Mouse (Mus musculus) olfactory bulb, adult 2 months (tissue): Measurements from ENCODE around the gene Pla1a. TPM values are rescaled to one million over a fixed set of nuclear protein-coding genes. Genes with fewer than 3 reads are reported as not detected.
"Not testable (repeated sequence)": the region's sequence is repeated elsewhere in the genome, so short reads cannot be mapped to it uniquely, and the experiment has no call there.

Source experiments
- H3K27ac ChIP-seq: fragments of 200-500 bp; 2 replicates; pipeline ENCODE4 v1.5.1; 2012; ENCODE audit warnings: low read depth, low read length; ENCODE audit not compliant: insufficient read depth
- H3K4me1 ChIP-seq: fragments of 200-500 bp; 2 replicates; pipeline ENCODE4 v1.6.1; 2012; ENCODE audit warnings: low read length; ENCODE audit not compliant: control insufficient read depth, insufficient read depth
- H3K4me3 ChIP-seq: fragments of 200-500 bp; 2 replicates; pipeline ENCODE4 v1.5.1; 2012; ENCODE audit warnings: mild to moderate bottlenecking, low read depth, low read length, moderate library complexity; ENCODE audit not compliant: insufficient read depth
- CTCF ChIP-seq: fragments of 200-500 bp; IDR thresholded peaks from 2 replicates; pipeline ENCODE4 v1.5.1; 2012; ENCODE audit warnings: low read depth, mild to moderate bottlenecking, low read length, moderate library complexity; ENCODE audit not compliant: insufficient read depth
- POLR2A ChIP-seq: fragments of 200-500 bp; IDR thresholded peaks from 2 replicates; pipeline ENCODE4 v1.6.1; 2012; ENCODE audit warnings: mild to moderate bottlenecking, low read depth, low read length, moderate library complexity; ENCODE audit not compliant: insufficient read depth
- WGBS: fragments of 180-500 bp; shearing (Covaris S2); methylation state at CpG from one replicate; pipeline ENCODE4 v1.1.7; 2018; 5-methylcytosine and 5-hydroxymethylcytosine counted together
- polyA plus RNA-seq: library from polyadenylated mRNA; stranded (reverse); fragments of >200 nt; gene quantifications from 2 replicates; pipeline ENCODE4 v1.2.4, GENCODE M21; 2012; ENCODE audit warnings: low replicate concordance; ENCODE audit not compliant: missing spikeins, insufficient read depth, insufficient read length

The Pla1a gene
- polyA plus RNA-seq, 1 experiment, result not detected

- TF ChIP-seq POLR2A, result no peak
- no peak for TF ChIP-seq CTCF
- WGBS, result 41% methylated on average over 12 of the region's 12 CpGs
- Histone ChIP-seq H3K4me3 (peak overlapping the region; percentile 91), H3K4me1 (peaks cover 12% of the 10 kb centered on the region; the same call in 1 of the 2 replicates), H3K27ac (no peak overlapping the region)
Measured at GRCm38 (mm10) chr16:38451421-38452205, 18.7 kb upstream of the Pla1a start.

DNA sequence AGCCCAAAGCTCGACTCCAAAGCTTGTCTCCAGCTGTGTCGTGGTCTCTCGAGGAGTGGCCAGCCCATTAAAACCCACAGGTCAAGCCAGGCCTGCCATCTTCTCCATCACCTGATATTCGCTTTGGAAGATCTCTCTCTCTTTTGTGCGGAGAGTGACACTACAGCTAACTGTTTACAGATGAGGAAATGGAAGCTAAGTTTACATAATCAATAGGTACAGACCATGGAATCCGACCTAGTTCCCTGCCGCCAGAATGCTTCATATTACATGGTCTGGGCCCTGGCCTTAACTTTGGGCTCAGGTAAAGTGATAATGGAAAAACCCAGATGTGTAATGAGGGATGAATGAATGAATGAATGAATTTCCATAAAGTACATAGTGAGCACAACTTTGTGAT is 17.8 kb upstream of the Pla1a start:
- TF ChIP-seq POLR2A, result no peak
- TF ChIP-seq CTCF, result no peak
- 90% methylated on average over 7 of the region's 7 CpGs for WGBS
- H3K27ac ChIP-seq, result no peak overlapping the region
- peaks cover 12% of the 10 kb centered on the region; the same call in 1 of the 2 replicates for H3K4me1 ChIP-seq
- no peak overlapping the region for H3K4me3 ChIP-seq

DNA sequence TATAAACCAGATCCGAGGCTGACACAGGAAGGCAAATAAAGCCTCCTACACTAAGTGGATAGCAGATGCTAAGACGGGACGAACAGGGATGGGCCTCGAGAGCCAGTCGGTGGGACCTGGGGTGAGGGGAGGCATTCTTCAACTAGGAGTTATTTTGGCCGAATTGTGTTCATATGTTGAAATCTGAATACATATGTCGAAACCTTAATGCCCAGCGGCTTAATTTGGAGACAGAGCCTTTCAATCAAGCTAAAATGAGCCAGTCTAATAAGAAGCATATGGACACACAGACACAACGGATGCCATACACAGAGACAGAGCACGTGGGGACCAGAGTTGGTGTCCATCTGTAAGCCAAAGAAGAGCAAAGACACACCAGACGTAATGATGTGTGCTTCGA is 15.5 kb upstream of the Pla1a start:
- 91% methylated on average over 12 of the region's 12 CpGs for WGBS
- H3K4me3 ChIP-seq, result no peak overlapping the region
- peaks cover 12% of the 10 kb centered on the region; the same call in 1 of the 2 replicates for H3K4me1 ChIP-seq
- TF ChIP-seq POLR2A, result no peak
- no peak for TF ChIP-seq CTCF
- no peak overlapping the region for H3K27ac ChIP-seq

- Histone ChIP-seq H3K27ac (no peak overlapping the region), H3K4me1 (peaks cover 12% of the 10 kb centered on the region; the same call in 1 of the 2 replicates), H3K4me3 (no peak overlapping the region)
- WGBS, result 87% methylated on average over 21 of the region's 21 CpGs
- no peak for TF ChIP-seq POLR2A
- TF ChIP-seq CTCF, result no peak
Measured at GRCm38 (mm10) chr16:38447366-38447765, 14.4 kb upstream of the Pla1a start.

- not testable (repeated sequence) for H3K4me1 ChIP-seq, H3K27ac ChIP-seq, H3K4me3 ChIP-seq
- WGBS, result 97% methylated on average over 2 of the region's 2 CpGs
Measured at GRCm38 (mm10) chr16:38446141-38446540, 13.2 kb upstream of the Pla1a start.

- TF ChIP-seq POLR2A (no peak), CTCF (no peak)
- Histone ChIP-seq H3K27ac (no peak overlapping the region), H3K4me3 (no peak overlapping the region), H3K4me1 (peaks cover 8% of the 10 kb centered on the region; the same call in 1 of the 2 replicates)
- WGBS, result 95% methylated on average over 20 of the region's 20 CpGs
Measured at GRCm38 (mm10) chr16:38445576-38445975, 12.6 kb upstream of the Pla1a start.

- TF ChIP-seq CTCF (no peak), POLR2A (no peak)
- peaks cover 3% of the 10 kb centered on the region; the same call in 1 of the 2 replicates for H3K4me1 ChIP-seq
- 97% methylated on average over 1 of the region's 1 CpGs for WGBS
- H3K27ac ChIP-seq, result no peak overlapping the region
- no peak overlapping the region for H3K4me3 ChIP-seq
Measured at GRCm38 (mm10) chr16:38445046-38445445, 12.1 kb upstream of the Pla1a start.

DNA sequence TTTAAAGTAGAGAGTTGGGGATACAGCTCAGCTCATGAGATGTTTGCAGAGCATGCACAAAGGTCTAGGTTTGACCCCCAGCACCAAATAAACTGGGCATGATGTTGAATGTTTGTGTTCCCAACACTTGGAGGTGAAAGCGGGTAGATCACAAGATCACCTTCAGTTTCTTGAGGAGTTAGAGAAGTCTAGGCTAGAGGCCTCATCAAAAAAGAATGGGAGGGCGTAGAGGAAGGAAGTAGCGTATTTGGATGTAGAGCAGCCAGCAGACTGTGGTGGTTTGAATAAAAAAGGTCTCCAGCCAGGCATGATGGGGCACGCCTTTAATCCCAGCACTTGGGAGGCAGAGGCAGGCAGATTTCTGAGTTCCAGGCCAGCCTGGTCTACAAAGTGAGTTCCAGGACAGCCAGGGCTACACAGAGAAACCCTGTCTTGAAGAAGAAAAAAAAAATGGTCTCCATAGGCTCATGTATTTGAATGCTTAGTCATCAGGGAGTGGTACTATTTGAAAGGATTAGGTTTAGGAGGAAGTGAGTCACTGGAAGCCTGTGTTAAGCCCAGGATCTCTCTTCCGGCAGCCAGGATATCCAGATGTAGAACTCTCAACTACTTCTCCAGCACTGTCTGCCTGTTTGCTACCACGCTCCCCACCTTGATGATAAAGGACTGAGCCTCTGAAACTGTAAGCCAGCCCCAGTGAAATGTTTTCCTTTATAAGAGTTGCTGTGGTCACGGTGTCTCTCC is 10.9 kb upstream of the Pla1a start:
- TF ChIP-seq POLR2A, result no peak
- no peak for TF ChIP-seq CTCF
- H3K27ac ChIP-seq, result no peak overlapping the region
- H3K4me1 ChIP-seq, result 0 out of 2 replicates have a peak, but pooled peaks cover 3% of the 10 kb centered on the region
- 90% methylated on average over 7 of the region's 7 CpGs for WGBS
- H3K4me3 ChIP-seq, result no peak overlapping the region

- Histone ChIP-seq H3K27ac (no peak overlapping the region), H3K4me3 (no peak overlapping the region), H3K4me1 (no peaks in the 10 kb centered on the region)
- 81% methylated on average over 8 of the region's 8 CpGs for WGBS
- TF ChIP-seq CTCF (no peak), POLR2A (no peak)
Measured at GRCm38 (mm10) chr16:38442216-38442615, 9.3 kb upstream of the Pla1a start.
